ENCODE assay signal across 8 mouse cellular contexts in the genomic region with DNA sequence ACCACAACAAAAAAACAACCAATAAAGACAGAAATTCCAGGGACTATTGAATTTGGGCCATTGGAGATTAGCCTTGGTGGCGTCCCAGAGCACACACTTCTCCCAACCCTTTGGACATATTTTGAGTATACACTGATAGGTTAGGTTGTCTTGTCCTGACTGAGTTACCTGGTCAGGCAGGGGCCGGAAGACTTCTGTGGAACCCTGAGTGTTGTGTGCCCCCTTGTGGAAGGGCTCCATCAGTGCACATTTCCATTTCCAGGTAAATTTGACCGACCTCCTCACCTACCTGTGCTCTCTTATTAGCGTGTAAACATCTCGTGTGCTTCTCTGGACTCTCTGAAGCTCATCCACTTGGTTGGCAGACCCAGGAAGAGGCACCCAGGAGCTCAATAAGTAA. TPM values are rescaled to one million over a fixed set of nuclear protein-coding genes. Genes with fewer than 3 reads are reported as not detected.
DNase-seq lines count a peak whose midpoint lies in the region; ATAC-seq and TF ChIP-seq lines count a peak whose summit lies in the region.

No protein-coding gene starts in this region.

- no peak overlapping the region for H3K9ac ChIP-seq in forebrain, embryonic 14.5 days (ENCODE audit: low read length)
- H3K9ac ChIP-seq in forebrain, embryonic 16.5 days (replicated peaks; ENCODE audit: low read depth, low read length), result no peak overlapping the region

- 23% methylated on average over 5 of the region's 5 CpGs for WGBS in forebrain, embryonic 14.5 days
- 16% methylated on average over 5 of the region's 5 CpGs for WGBS in forebrain, embryonic 16.5 days

- peaks cover 8% of the 10 kb centered on the region; the same call in 1 of the 2 replicates for H3K4me1 ChIP-seq in forebrain, embryonic 14.5 days (ENCODE audit: control insufficient read depth, insufficient read depth, low read length)
- H3K4me1 ChIP-seq in forebrain, embryonic 16.5 days (replicated peaks; ENCODE audit: control insufficient read depth, insufficient read depth, low read length), result peaks cover 15% of the 10 kb centered on the region
- no peaks in the 10 kb centered on the region for H3K4me1 ChIP-seq in cortical plate, adult 2 months (ENCODE audit: control insufficient read depth, insufficient read depth, low read length)

- no peaks in the 10 kb centered on the region for H3K36me3 ChIP-seq in forebrain, embryonic 14.5 days (ENCODE audit: control insufficient read depth, insufficient read depth, low read length)
- H3K36me3 ChIP-seq in forebrain, embryonic 16.5 days (ENCODE audit: control insufficient read depth, insufficient read depth), result no peaks in the 10 kb centered on the region

- no peak overlapping the region for H3K4me2 ChIP-seq in forebrain, embryonic 14.5 days (ENCODE audit: low read length)
- H3K4me2 ChIP-seq in forebrain, embryonic 16.5 days (ENCODE audit: low read length), result no peak overlapping the region

- no peaks in the 10 kb centered on the region for H3K27me3 ChIP-seq in forebrain, embryonic 14.5 days (replicated peaks; ENCODE audit: control insufficient read depth, insufficient read depth, low read length)
- no peaks in the 10 kb centered on the region for H3K27me3 ChIP-seq in forebrain, embryonic 16.5 days (replicated peaks; ENCODE audit: control insufficient read depth, insufficient read depth, low read length)

- ATAC-seq in forebrain, embryonic 14.5 days, result no peak
- no peak for ATAC-seq in forebrain, embryonic 16.5 days
- ATAC-seq in neutrophil, adult 5-6 weeks (ENCODE audit: extremely low read depth, insufficient number of reproducible peaks, low FRiP score, poor library complexity, severe bottlenecking), result peak; percentile 79

- peak; percentile 90 for TF ChIP-seq CTCF in cortical plate, adult 2 months (IDR thresholded peaks at IDR 0.05; ENCODE audit: extremely low read depth, insufficient read depth, low read length)

- H3K4me3 ChIP-seq in forebrain, embryonic 14.5 days (ENCODE audit: low read depth, low read length), result no peak overlapping the region
- no peak overlapping the region for H3K4me3 ChIP-seq in forebrain, embryonic 16.5 days (replicated peaks; ENCODE audit: low read length)
- H3K4me3 ChIP-seq in cortical plate, adult 2 months (ENCODE audit: insufficient read depth, low read length), result no peak overlapping the region

- H3K27ac ChIP-seq in forebrain, embryonic 14.5 days (ENCODE audit: low read depth, low read length), result no peak overlapping the region
- no peak overlapping the region for H3K27ac ChIP-seq in forebrain, embryonic 16.5 days (ENCODE audit: low read length)
- H3K27ac ChIP-seq in cortical plate, adult 2 months (ENCODE audit: insufficient read depth, low read length), result no peak overlapping the region

- TF ChIP-seq POLR2A in cortical plate, adult 2 months (IDR thresholded peaks at IDR 0.05; ENCODE audit: extremely low read depth, insufficient read depth, low read length), result no peak

- no peaks in the 10 kb centered on the region for H3K9me3 ChIP-seq in forebrain, embryonic 14.5 days (replicated peaks; ENCODE audit: control insufficient read depth, low read length)
- no peaks in the 10 kb centered on the region for H3K9me3 ChIP-seq in forebrain, embryonic 16.5 days (ENCODE audit: control insufficient read depth, low read length)

- DNase-seq in forebrain, embryonic 14.5 days (ENCODE audit: low spot score), result peak; percentile 36
- DNase-seq in spleen, postnatal 36 days (ENCODE audit: low spot score in 2 of 2), result peak; percentile 16 to 23
- no peak for DNase-seq in spleen, postnatal 4 days (ENCODE audit: low spot score in 2 of 2)
- DNase-seq in kidney, postnatal 10 days, result peak; percentile 68
- DNase-seq in frontal cortex, postnatal 25 days (ENCODE audit: low spot score in 2 of 2), result no peak

RNA-seq across cellular contexts. Expression of a gene that starts 9.3 kb away (rescaled TPM):
- polyA plus RNA-seq in forebrain, embryonic 14.5 days (2014; fragmentation: Nextera tagmentation; extraction: Ambion mirVana), result 155 and 158 TPM in 2 replicates
- 125 and 126 TPM in 2 replicates for polyA plus RNA-seq in forebrain, embryonic 16.5 days (2015; fragmentation: Nextera tagmentation; extraction: Ambion mirVana)
- polyA plus RNA-seq in cortical plate, adult 2 months (2012; rRNA removed), result 112 and 115 TPM in 2 replicates
- 80.3 and 86.6 TPM in 2 replicates for total RNA-seq in neutrophil, adult 5-6 weeks (2017)

RNA-seq across cellular contexts. Expression of a gene that starts 49.1 kb away (rescaled TPM):
- not detected in 2 replicates for polyA plus RNA-seq in forebrain, embryonic 14.5 days (2014; fragmentation: Nextera tagmentation; extraction: Ambion mirVana)
- polyA plus RNA-seq in forebrain, embryonic 16.5 days (2015; fragmentation: Nextera tagmentation; extraction: Ambion mirVana), result not detected in 2 replicates
- not detected in 2 replicates for polyA plus RNA-seq in cortical plate, adult 2 months (2012; rRNA removed)
- not detected in 2 replicates for total RNA-seq in neutrophil, adult 5-6 weeks (2017)

Comparison
In these comparisons a context has a peak if more than half of its experiments do, and no peak if none do; other contexts are left out.
1. DNase-seq: peak in forebrain, embryonic 14.5 days (single experiment), spleen, postnatal 36 days (2 of 2) and kidney, postnatal 10 days (single experiment); none in spleen, postnatal 4 days (0 of 2) and frontal cortex, postnatal 25 days (0 of 2).